Mouse (Mus musculus) kidney, adult 2 months (tissue): ENCODE measurements around the gene Ovca2. TPM values are rescaled to one million over a fixed set of nuclear protein-coding genes. Genes with fewer than 3 reads are reported as not detected.

Experiments
- DNase-seq: peaks from one replicate; pipeline ENCODE4 v3.0.0; 2021
- H3K27ac ChIP-seq: fragments of 200-500 bp; 2 replicates; pipeline ENCODE4 v1.5.1; 2012; ENCODE audit warnings: low read depth, low read length, control low read depth, inconsistent platforms; ENCODE audit not compliant: insufficient read depth
- H3K27me3 ChIP-seq: fragments of 200-500 bp; replicated peaks from 2 replicates; pipeline ENCODE4 v1.6.1; 2012; ENCODE audit warnings: mild to moderate bottlenecking, moderate library complexity, low read length, inconsistent platforms; ENCODE audit not compliant: control insufficient read depth, insufficient read depth
- H3K36me3 ChIP-seq: fragments of 200-500 bp; 2 replicates; pipeline ENCODE4 v1.6.1; 2012; ENCODE audit warnings: mild to moderate bottlenecking, moderate library complexity, low read length, inconsistent platforms; ENCODE audit not compliant: control insufficient read depth, insufficient read depth
- H3K4me1 ChIP-seq: fragments of 200-500 bp; 2 replicates; pipeline ENCODE4 v1.6.1; 2011; ENCODE audit warnings: low read length; ENCODE audit not compliant: control insufficient read depth, insufficient read depth
- H3K4me3 ChIP-seq: fragments of 200-500 bp; 2 replicates; pipeline ENCODE4 v1.5.1; 2011; ENCODE audit warnings: mild to moderate bottlenecking, low read depth, low read length, control low read depth; ENCODE audit not compliant: insufficient read depth
- CTCF ChIP-seq: fragments of 200-500 bp; conservative IDR thresholded peaks from 2 replicates; pipeline ENCODE4 v1.5.1; 2011; ENCODE audit warnings: low read depth, mild to moderate bottlenecking, control low read depth, low read length, moderate library complexity, mixed read lengths; ENCODE audit not compliant: insufficient read depth, insufficient read length
- POLR2A ChIP-seq: fragments of 200-500 bp; IDR thresholded peaks from one replicate; pipeline ENCODE4 v1.6.1; 2011; ENCODE audit warnings: low read depth, low read length, control low read depth
- WGBS: fragments of 180-500 bp; shearing (Covaris S2); methylation state at CpG from one replicate; pipeline ENCODE4 v1.1.7; 2018; 5-methylcytosine and 5-hydroxymethylcytosine counted together
- polyA plus RNA-seq: library from polyadenylated mRNA; depleted of rRNA; stranded (reverse); fragments of >200 nt; gene quantifications from 2 replicates; pipeline ENCODE4 v1.2.3, GENCODE M21; 2012; rRNA removed

Gene Ovca2
- polyA plus RNA-seq, 1 experiment = 33.7 TPM

DNA sequence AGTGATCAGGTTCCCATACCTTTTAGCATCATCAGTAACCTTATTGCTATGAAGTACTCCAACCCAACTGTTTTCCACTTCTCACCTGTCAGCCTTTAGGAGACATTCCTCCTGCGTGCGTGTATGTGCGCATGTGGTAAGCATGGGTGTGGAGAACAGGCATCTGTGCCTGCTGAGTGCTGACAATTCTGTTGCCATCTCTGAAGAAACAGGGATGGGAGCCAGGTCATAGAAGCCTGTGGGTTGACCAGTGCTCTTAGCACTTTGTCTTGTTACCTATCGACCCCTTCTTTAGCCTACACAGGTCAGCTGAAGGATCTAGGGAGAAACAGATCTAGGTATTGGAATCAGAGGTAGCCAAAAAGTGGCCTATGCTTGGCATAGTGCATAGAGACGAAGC, 45.2 kb downstream of the Ovca2 start:
- Histone ChIP-seq H3K4me3 (no peak overlapping the region), H3K27me3 (no peaks in the 10 kb centered on the region), H3K27ac (peak overlapping the region; percentile 71), H3K36me3 (no peaks in the 10 kb centered on the region), H3K4me1 (peaks cover 40% of the 10 kb centered on the region)
- 85% methylated on average over 5 of the region's 5 CpGs for WGBS
- no peak for TF ChIP-seq POLR2A
- no peak for TF ChIP-seq CTCF
- DNase-seq = no peak

DNA sequence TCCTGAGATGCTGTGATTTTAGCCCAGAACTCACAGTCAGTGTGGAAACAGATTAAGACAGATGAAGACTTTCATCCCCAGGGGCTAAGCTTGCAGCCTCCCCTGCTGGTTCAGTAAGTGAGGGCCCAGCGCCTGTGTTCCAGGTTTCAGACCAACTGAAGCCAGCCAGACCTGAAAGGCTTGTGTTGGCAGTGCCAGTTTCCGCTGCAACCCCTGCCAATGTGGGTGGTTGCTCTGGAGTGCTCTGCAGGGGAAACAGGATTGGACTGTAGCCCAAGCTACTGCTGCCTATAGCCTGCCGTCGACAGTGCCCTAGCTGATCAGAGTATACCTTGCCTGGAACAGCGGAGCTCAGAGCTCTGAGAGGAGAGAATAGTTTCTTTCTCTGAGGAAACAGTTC, 46.4 kb downstream of the Ovca2 start:
- WGBS = 39% methylated on average over 5 of the region's 5 CpGs
- Histone ChIP-seq H3K27ac (no peak overlapping the region), H3K4me3 (no peak overlapping the region), H3K4me1 (peaks cover 31% of the 10 kb centered on the region), H3K27me3 (no peaks in the 10 kb centered on the region), H3K36me3 (no peaks in the 10 kb centered on the region)
- peak; percentile 79 for DNase-seq
- TF ChIP-seq CTCF (peak; percentile 47; the same call in 1 of the 2 replicates), POLR2A (no peak)

DNA sequence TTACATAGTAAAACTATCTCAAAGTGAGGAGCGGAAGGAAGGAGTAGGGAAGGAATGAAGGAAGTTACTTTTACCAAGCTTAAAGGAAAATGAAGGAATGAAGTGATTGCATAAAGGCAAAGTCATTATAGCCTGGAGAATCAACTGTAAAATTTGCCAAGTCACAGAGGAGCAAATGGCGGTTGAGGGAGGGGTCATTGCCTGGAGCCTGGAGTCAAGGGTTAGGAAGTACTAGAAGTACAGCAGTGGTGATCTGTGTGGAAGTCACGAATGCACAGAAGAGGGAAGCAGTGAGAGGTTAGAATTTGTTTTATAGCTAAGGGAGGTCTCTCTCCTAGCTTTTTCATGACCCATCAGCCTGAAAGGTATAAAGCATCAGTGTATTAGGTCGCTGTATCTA, 47.3 kb downstream of the Ovca2 start:
- DNase-seq = no peak
- WGBS = 66% methylated on average over 4 of the region's 4 CpGs
- TF ChIP-seq CTCF = no peak
- TF ChIP-seq POLR2A = no peak
- Histone ChIP-seq H3K27ac (no peak overlapping the region), H3K27me3 (no peaks in the 10 kb centered on the region), H3K36me3 (no peaks in the 10 kb centered on the region), H3K4me3 (no peak overlapping the region), H3K4me1 (peaks cover 22% of the 10 kb centered on the region; the same call in 1 of the 2 replicates)

DNA sequence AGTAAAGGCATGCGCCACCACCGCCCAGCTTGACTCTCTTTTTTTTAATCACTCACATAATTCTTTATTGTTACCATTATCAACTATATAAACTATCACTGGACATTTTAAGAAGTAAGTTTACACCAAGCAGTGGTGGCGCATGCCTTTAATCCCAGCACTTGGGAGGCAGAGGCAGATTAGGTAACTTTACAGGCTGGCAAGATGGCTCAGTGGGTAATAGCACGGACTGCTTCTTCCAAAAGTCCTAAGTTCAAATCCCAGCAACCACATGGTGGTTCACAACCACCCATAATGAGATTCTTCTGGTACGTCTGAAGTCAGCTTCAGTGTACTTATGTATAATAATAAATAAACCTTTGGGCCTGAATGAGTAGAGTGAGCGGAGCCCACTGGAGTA, 49.2 kb downstream of the Ovca2 start:
- H3K36me3 ChIP-seq = no peaks in the 10 kb centered on the region
- no peak overlapping the region for H3K4me3 ChIP-seq
- no peak overlapping the region for H3K27ac ChIP-seq
- 96% methylated on average over 6 of the region's 6 CpGs for WGBS
- peaks cover 10% of the 10 kb centered on the region; the same call in 1 of the 2 replicates for H3K4me1 ChIP-seq
- no peak for TF ChIP-seq CTCF
- no peak for TF ChIP-seq POLR2A
- H3K27me3 ChIP-seq = no peaks in the 10 kb centered on the region
- DNase-seq = no peak

DNA sequence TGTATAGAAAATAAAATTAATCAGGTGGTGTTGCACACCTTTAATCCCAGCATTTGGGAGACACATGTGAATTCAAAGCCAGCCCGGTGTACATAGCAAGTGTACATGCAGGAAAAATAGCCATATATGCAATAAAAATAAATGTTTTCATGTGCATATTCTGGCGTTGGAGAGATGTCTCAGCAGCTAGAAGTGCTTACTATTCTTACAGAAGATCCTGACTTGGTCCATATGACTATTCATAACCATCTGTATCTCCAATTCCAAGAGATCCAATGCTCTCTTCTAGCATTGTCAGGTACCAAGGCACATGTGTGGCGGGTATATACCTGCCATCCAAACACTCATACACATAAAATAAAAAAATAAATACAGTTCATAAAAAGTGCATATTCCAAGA, 52.3 kb downstream of the Ovca2 start:
- DNase-seq = no peak
- TF ChIP-seq CTCF (no peak), POLR2A (no peak)
- no peaks in the 10 kb centered on the region for H3K27me3 ChIP-seq
- H3K36me3 ChIP-seq = no peaks in the 10 kb centered on the region
- H3K4me1 ChIP-seq = no peaks in the 10 kb centered on the region
- H3K27ac ChIP-seq = no peak overlapping the region
- 97% methylated on average over 3 of the region's 3 CpGs for WGBS
- H3K4me3 ChIP-seq = no peak overlapping the region

Other genes with a start within 250 kb of the Ovca2 start
- gene Hic1, start 9.3 kb downstream of the Ovca2 start, polyA plus RNA-seq = 8.6 and 12.6 TPM in 2 replicates
- 40.2 and 46.7 TPM in 2 replicates for gene Dph1, start 12.4 kb upstream of the Ovca2 start, polyA plus RNA-seq
- gene Rtn4rl1, start 14.9 kb upstream of the Ovca2 start, polyA plus RNA-seq = 11.3 and 12.7 TPM in 2 replicates
- 17.0 and 21.3 TPM in 2 replicates for gene Rpa1, start 169.5 kb upstream of the Ovca2 start, polyA plus RNA-seq
- 7.1 and 7.2 TPM in 2 replicates for gene Smyd4, start 169.6 kb upstream of the Ovca2 start, polyA plus RNA-seq
- gene Serpinf1, start 243.9 kb upstream of the Ovca2 start, polyA plus RNA-seq = 17.2 and 29.9 TPM in 2 replicates